Mouse (Mus musculus): ENCODE results near the gene Vegfd.

Gene Vegfd

DNA sequence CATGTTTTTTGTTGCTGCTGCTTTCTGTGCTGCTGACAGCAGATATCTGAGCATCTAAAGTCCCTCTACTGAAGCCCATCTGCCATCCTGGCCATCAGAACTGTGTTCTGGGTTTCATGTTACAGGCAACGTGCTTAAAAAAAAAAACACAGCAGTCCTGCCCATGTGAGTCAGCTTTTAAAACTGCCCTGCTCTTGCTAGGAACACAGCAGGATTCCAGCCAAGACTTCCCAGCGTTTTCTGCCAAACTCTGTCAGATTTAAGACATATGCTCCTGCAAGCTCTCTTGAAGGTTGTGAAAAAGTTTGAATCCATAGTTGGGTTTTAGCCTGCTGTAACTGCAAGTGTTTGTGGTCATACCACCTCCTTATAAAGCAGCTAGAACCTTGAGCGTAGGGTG, at the start of gene Vegfd:
TSS of gene Vegfd (plus strand) at position 298 of the 400 bp plus-strand sequence.
- DNase-seq, result no peak

- DNase-seq, result no peak
Observed at GRCm38 (mm10) chrX:164323391-164323913, 49.7 kb upstream of the Vegfd start.

DNA sequence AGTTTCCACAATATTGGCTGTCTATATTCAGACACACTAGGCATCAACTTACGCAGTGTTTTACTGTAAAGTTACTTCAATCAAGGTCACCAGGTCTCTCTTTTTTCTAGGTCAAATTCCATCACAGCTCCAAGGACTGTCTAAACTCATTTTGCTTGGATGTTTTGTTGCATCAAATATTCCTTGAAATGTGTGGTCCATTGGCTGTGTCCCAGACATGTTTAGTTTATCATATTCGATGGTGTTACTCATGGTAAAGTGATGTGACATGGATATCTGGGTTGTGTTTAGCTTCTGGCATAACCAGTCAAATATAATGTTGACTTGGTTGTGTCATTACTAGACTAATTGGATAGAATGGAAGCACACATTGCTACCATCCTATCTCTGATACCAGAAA, 42.8 kb upstream of the Vegfd start:
- DNase-seq, result no peak

DNA sequence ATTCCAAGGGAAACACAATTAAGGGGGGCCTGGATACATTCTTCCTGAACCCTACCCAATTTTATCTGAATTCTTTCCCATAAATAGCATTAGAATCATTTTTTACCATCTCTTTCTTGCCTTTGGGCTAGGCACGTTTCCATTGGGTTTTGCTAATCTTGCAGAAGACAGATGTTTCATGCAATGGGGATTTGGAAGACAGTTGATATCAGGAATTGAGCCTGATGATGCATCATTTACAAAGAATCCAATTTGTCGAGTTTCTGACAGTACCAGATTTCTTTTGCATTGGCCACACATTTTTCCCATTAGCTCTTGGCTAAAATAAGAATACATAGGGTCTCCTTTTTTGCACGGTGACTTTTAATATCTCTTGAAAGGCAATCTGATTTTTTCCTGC, 42.4 kb upstream of the Vegfd start:
- no peak for DNase-seq

- DNase-seq, result no peak
Observed at GRCm38 (mm10) chrX:164338591-164338990, 34.6 kb upstream of the Vegfd start.

DNA sequence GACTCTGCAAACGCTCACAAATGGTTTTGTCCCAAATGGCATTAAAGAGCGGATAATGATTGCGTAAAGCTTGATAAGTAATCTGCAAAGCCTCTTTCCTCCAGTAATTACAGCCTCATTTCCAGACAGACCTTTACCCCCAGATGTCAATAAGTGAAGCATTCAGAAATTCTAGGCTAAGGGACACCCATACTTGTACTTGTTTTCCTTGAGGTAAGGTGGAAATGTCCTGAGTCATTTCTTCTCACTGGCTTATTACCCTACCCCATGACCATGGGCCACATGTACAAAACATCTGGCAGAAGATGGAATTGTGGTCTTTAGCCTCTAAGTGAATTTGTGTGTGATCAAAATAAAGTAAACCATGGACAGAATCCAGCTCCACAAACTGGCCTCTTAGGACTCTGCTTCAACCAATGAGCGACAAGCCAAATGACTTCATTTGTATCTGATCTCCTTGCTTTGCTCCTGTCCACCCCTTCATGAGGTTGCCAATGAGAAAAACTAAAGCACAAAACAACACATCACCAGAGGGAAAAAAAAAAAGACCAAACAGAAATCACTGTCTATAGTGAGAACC, 27.7 kb upstream of the Vegfd start:
- DNase-seq, result no peak

GRCm38 (mm10) chrX:164348937-164349336, 24.2 kb upstream of the Vegfd start:
- DNase-seq, result no peak

DNA sequence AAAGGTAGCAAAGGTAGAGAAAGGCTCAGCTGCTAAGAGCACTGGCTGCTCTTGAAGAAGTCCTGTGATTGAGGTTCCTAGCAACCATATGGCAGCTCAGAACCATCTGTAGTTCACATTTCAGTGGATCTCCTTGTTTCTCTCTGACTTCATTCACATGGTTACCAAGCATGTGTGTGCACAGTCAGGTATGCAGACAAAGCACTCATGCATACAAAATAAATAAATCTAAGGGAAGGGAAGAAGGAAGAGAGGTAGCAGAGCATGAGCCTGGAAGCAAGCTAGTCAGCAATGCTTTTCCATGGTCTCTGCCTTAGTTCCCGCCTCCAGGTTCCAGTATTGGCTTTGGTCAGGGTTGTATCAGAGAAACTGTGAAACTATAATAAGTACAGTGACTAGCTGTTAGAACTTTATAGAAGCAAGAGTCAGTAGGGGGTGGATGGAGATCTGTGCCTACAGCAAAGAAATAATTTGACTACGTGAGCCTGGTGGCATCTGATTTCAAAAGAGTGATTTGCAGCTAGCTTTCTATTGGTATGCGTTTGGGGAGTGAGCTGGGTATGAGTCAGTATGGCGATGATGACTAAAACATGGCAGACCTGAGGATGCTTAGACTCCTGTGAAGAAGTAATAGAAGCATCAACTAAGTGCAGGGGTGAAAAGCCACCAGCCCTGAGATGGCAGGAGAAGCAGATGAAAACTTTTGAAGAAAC, 7.9 kb upstream of the Vegfd start:
- DNase-seq, result no peak

DNA sequence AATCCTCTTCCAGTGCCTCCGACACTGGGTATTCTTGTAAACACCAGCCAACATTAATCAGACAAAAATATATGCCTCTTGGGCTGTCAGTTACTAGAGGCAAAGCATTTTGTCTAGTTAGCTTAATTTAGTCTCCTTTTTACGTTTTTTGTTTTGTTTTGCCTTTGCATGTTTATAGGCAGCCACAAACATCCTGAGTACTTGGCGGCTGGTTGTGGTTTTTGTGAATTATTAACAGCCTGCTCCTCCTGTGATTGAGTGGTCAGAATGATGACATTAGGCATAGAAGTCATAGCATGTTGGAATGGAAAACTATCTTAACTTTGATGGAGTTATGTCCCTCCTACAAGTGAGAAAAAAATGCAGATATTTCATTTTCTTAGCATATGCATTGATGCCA, 2.6 kb upstream of the Vegfd start:
- DNase-seq, result no peak

GRCm38 (mm10) chrX:164374586-164374985, 1.4 kb downstream of the Vegfd start:
- DNase-seq, result no peak

DNA sequence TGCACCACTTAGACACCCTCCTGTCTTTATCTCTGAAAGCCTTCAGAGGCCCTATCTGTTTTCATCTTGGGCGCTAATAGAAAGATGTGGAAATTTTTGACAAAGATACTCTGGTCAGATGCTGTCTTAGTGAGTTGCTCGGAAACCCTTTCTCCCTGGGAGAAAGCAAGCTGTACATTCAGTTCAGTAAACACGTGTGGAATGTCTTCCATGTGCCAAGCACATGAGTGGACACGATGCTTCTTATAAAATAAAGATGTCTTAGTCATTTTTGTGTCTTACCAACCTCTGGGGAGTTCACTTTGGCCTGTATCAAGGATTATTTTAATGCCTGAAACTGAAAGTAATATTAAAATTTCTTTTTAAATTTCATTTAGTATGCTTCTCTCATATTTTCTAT, 6.5 kb downstream of the Vegfd start:
- DNase-seq, result no peak

DNA sequence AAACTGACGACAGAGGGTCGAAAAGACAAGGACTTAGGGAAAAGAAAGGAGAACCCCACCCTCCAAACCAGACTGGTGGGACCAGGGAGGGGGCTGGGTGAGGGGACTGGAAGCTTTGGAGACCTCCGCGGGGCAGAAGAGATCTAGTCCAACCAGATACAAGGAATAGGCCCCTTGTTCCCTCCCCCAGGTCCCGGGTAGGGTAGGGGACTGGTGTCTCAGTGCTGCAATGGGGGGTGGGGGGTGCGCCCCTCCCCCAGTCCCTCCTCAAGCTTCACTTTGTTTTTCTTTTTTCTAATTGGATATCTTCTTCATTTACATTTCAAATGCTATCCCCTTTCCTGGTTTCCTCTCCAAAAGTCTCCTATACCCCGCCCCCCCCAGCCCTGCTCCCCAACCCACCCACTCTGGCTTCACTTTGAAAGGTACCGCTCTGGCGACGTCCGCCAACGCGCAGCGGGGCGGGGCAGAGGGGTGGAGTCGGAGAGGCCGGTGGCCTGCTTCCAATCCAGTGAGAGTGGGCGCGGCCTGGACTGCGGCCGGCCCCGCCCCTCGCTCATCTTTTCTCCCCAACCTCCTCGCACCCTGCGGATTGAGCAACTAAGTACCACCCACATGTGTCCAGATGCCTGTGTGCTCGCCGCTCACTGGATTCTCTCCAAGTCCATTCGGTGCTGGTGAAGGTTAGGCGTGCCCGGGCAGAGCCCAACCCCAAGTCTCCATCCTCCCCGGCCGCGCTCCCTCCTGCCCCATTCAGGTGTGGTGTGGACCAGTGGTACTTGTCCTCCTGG, 8.6 kb downstream of the Vegfd start:
- DNase-seq, result peak; percentile 16

DNA sequence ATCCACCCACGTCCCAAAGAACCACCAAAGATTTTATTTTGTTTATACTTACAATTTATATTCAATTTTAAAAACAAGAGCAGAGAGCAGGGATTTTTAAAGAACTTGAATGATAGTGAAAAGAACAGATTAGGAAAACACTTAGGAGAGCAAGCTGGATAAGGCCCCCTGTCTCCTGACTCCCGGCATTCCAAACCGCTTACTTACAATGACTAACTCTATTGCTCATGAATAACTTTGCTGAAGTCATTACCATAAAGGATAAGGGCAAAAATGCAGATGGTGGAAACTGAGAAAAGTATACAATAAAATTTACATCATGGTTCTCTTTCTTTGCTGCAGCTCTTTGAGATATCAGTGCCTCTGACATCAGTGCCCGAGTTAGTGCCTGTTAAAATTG, 20.9 kb downstream of the Vegfd start:
- no peak for DNase-seq

- DNase-seq, result no peak
Observed at GRCm38 (mm10) chrX:164398456-164398855, 25.3 kb downstream of the Vegfd start.

GRCm38 (mm10) chrX:164405080-164405649, 32.0 kb downstream of the Vegfd start:
- DNase-seq, result no peak

- no peak for DNase-seq
Observed at GRCm38 (mm10) chrX:164406133-164407022, 33.2 kb downstream of the Vegfd start.

- no peak for DNase-seq
Observed at GRCm38 (mm10) chrX:164408301-164408927, 35.2 kb downstream of the Vegfd start.

GRCm38 (mm10) chrX:164410562-164410961, 37.4 kb downstream of the Vegfd start:
- no peak for DNase-seq

GRCm38 (mm10) chrX:164416803-164417202, 43.6 kb downstream of the Vegfd start:
- DNase-seq, result no peak

GRCm38 (mm10) chrX:164418008-164418407, 44.8 kb downstream of the Vegfd start:
- DNase-seq, result no peak

- DNase-seq, result peak; percentile 90
Observed at GRCm38 (mm10) chrX:164419471-164419939, 46.3 kb downstream of the Vegfd start, which contains the start of gene Piga. Gene Piga, plus strand, starts transcription at chrX:164419787.

DNA sequence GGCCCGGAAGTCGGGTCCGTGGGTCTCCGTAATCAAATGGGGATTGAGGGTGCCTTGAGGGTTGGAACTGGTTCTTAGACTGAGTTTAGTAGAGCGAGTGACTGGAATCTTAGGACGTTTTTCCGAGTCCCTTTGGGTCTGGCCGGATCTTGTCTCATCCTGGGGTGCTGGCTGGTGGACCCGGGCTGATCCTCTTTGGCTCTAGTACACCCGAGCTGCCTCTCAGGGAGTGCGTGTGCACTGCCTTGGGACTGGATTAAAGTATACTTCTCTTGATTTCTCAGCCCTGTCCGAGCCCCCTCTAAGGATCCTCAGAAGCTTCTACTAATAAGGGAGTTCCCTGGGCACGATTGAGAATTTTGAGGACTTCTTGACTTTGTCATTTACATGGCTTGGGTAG, 46.8 kb downstream of the Vegfd start:
- DNase-seq, result no peak

Data from cerebellum, adult 11 months (tissue).